Mouse (Mus musculus): ENCODE results near the gene Zfp978. TPM values are rescaled to one million over a fixed set of nuclear protein-coding genes. Genes with fewer than 3 reads are reported as not detected.
"Not testable (repeated sequence)": the region's sequence is repeated elsewhere in the genome, so short reads cannot be mapped to it uniquely, and the experiment has no call there.

The Zfp978 gene
- polyA plus RNA-seq, 1 experiment from 2014 or later, result not detected

GRCm38 (mm10) chr4:147361872-147362271, 769 bp downstream of the Zfp978 start:
- no CpG with 5 or more reads among the region's 1 CpGs for WGBS
- H3K9ac ChIP-seq; H3K9me3 ChIP-seq; H3K27ac ChIP-seq; H3K4me3 ChIP-seq; H3K36me3 ChIP-seq; H3K4me2 ChIP-seq (replicated peaks); H3K4me1 ChIP-seq; H3K27me3 ChIP-seq: not testable (repeated sequence)
- peak; percentile 32; the same call in 1 of the 2 replicates for ATAC-seq (ENCODE audit: low FRiP score, low read depth)

- no CpG with 5 or more reads among the region's 2 CpGs for WGBS
Measured at GRCm38 (mm10) chr4:147369564-147369963, 8.5 kb downstream of the Zfp978 start.

GRCm38 (mm10) chr4:147383199-147383598, 22.1 kb downstream of the Zfp978 start:
- not testable (repeated sequence) for H3K4me2 ChIP-seq (replicated peaks); H3K4me1 ChIP-seq; H3K9ac ChIP-seq; H3K36me3 ChIP-seq; ATAC-seq (ENCODE audit: low FRiP score, low read depth); H3K4me3 ChIP-seq; H3K9me3 ChIP-seq; H3K27ac ChIP-seq; H3K27me3 ChIP-seq
- WGBS, result 84% methylated on average over 4 of the region's 4 CpGs

More at GRCm38 (mm10) chr4:147369564-147369963, 8.5 kb downstream of the Zfp978 start:
- ATAC-seq (ENCODE audit: low FRiP score, low read depth), result peak; percentile 75
- H3K9ac ChIP-seq; H3K27me3 ChIP-seq; H3K36me3 ChIP-seq; H3K4me1 ChIP-seq; H3K4me3 ChIP-seq; H3K4me2 ChIP-seq (replicated peaks); H3K9me3 ChIP-seq; H3K27ac ChIP-seq: not testable (repeated sequence)

- H3K9me3 ChIP-seq, result peaks cover 46% of the 10 kb centered on the region
- not testable (repeated sequence) for ATAC-seq (ENCODE audit: low FRiP score, low read depth); H3K4me2 ChIP-seq (replicated peaks); H3K36me3 ChIP-seq; H3K4me3 ChIP-seq; H3K4me1 ChIP-seq; H3K27ac ChIP-seq; H3K27me3 ChIP-seq; H3K9ac ChIP-seq
- WGBS, result 86% methylated on average over 3 of the region's 3 CpGs
Measured at GRCm38 (mm10) chr4:147397201-147397600, 36.1 kb downstream of the Zfp978 start.

- peaks cover 51% of the 10 kb centered on the region for H3K9me3 ChIP-seq
Measured at GRCm38 (mm10) chr4:147397934-147398682, 37.0 kb downstream of the Zfp978 start.

GRCm38 (mm10) chr4:147398741-147399140, 37.6 kb downstream of the Zfp978 start:
- WGBS, result 83% methylated on average over 1 of the region's 1 CpGs
- H3K36me3 ChIP-seq; ATAC-seq (ENCODE audit: low FRiP score, low read depth); H3K4me2 ChIP-seq (replicated peaks); H3K9ac ChIP-seq; H3K4me1 ChIP-seq; H3K27me3 ChIP-seq; H3K27ac ChIP-seq; H3K4me3 ChIP-seq: not testable (repeated sequence)
- H3K9me3 ChIP-seq, result peaks cover 56% of the 10 kb centered on the region

More at GRCm38 (mm10) chr4:147397934-147398682, 37.0 kb downstream of the Zfp978 start:
- H3K27ac ChIP-seq; H3K9ac ChIP-seq; H3K4me2 ChIP-seq (replicated peaks); H3K4me1 ChIP-seq; ATAC-seq (ENCODE audit: low FRiP score, low read depth); H3K4me3 ChIP-seq; H3K27me3 ChIP-seq; H3K36me3 ChIP-seq: not testable (repeated sequence)
- 80% methylated on average over 6 of the region's 6 CpGs for WGBS

- not testable (repeated sequence) for H3K27me3 ChIP-seq; H3K4me3 ChIP-seq; H3K27ac ChIP-seq; H3K36me3 ChIP-seq; H3K4me2 ChIP-seq (replicated peaks); ATAC-seq (ENCODE audit: low FRiP score, low read depth); H3K9ac ChIP-seq; H3K4me1 ChIP-seq
- H3K9me3 ChIP-seq, result peaks cover 63% of the 10 kb centered on the region
- 73% methylated on average over 3 of the region's 3 CpGs for WGBS
Measured at GRCm38 (mm10) chr4:147399505-147399904, 38.4 kb downstream of the Zfp978 start.

GRCm38 (mm10) chr4:147400031-147400847, 39.1 kb downstream of the Zfp978 start:
- not testable (repeated sequence) for H3K36me3 ChIP-seq; H3K27me3 ChIP-seq; H3K9ac ChIP-seq; H3K4me3 ChIP-seq; H3K4me1 ChIP-seq; H3K4me2 ChIP-seq (replicated peaks); H3K27ac ChIP-seq
- peaks cover 64% of the 10 kb centered on the region for H3K9me3 ChIP-seq
- ATAC-seq (ENCODE audit: low FRiP score, low read depth), result peak; percentile 51
- WGBS, result 86% methylated on average over 8 of the region's 8 CpGs

GRCm38 (mm10) chr4:147400848-147401715, 40.0 kb downstream of the Zfp978 start:
- H3K9ac ChIP-seq; ATAC-seq (ENCODE audit: low FRiP score, low read depth); H3K27ac ChIP-seq; H3K4me3 ChIP-seq; H3K36me3 ChIP-seq; H3K4me2 ChIP-seq (replicated peaks); H3K27me3 ChIP-seq; H3K4me1 ChIP-seq: not testable (repeated sequence)
- H3K9me3 ChIP-seq, result peaks cover 64% of the 10 kb centered on the region
- 83% methylated on average over 17 of the region's 17 CpGs for WGBS

GRCm38 (mm10) chr4:147401736-147402506, 40.8 kb downstream of the Zfp978 start:
- 82% methylated on average over 17 of the region's 17 CpGs for WGBS
- H3K27ac ChIP-seq; H3K36me3 ChIP-seq; H3K4me1 ChIP-seq; H3K4me2 ChIP-seq (replicated peaks); H3K27me3 ChIP-seq; H3K9ac ChIP-seq; H3K4me3 ChIP-seq: not testable (repeated sequence)
- 0 out of 2 replicates have a peak, but pooled peaks have one; percentile 21 for ATAC-seq (ENCODE audit: low FRiP score, low read depth)
- peaks cover 63% of the 10 kb centered on the region for H3K9me3 ChIP-seq

GRCm38 (mm10) chr4:147402507-147402890, 41.4 kb downstream of the Zfp978 start:
- not testable (repeated sequence) for H3K36me3 ChIP-seq; H3K9ac ChIP-seq; H3K27me3 ChIP-seq; H3K4me1 ChIP-seq; H3K4me3 ChIP-seq; H3K4me2 ChIP-seq (replicated peaks); H3K27ac ChIP-seq; ATAC-seq (ENCODE audit: low FRiP score, low read depth)
- peaks cover 59% of the 10 kb centered on the region for H3K9me3 ChIP-seq
- 15% methylated on average over 1 of the region's 1 CpGs for WGBS
